Mouse (Mus musculus) T-helper 17 cell (primary cell): ENCODE data around the gene Sez6.

ENCODE experiments used
- in situ Hi-C, 2 experiments: fragments of 300-600 bp; cut with MboI, MseI; formaldehyde crosslinking; loops; 1 replicate in 1 of 2; 2 replicates in 1 of 2; pipeline ENCODE4 v1.15.1; 2025; ENCODE audit warnings: high pct_unique_total_duplicates in 2 of 2

Sez6 gene

GRCm38 (mm10) chr11:77937649-77938410 is 7.2 kb downstream of the Sez6 start:
- in situ Hi-C loops: no loop called here

- in situ Hi-C loops: no loop called here
These were observed 11.6 kb downstream of the Sez6 start for GRCm38 (mm10) chr11:77942230-77942629.

- in situ Hi-C loops: no loop called here
These were observed 17.3 kb downstream of the Sez6 start for GRCm38 (mm10) chr11:77947860-77948259.

- in situ Hi-C loops: loop anchor here in 1 of 2 experiments (5.0 kb wide), 1 partner anchor 208 kb away; no protein-coding TSS in a partner anchor
These were observed 19.6 kb downstream of the Sez6 start for GRCm38 (mm10) chr11:77950125-77950685.

GRCm38 (mm10) chr11:77950797-77951228 is 20.2 kb downstream of the Sez6 start:
- in situ Hi-C loops: loop anchor here in 1 of 2 experiments (5.0 kb wide), 1 partner anchor 209 kb away; no protein-coding TSS in a partner anchor

GRCm38 (mm10) chr11:77953671-77954070 is 23.1 kb downstream of the Sez6 start:
- in situ Hi-C loops: loop anchor here in 1 of 2 experiments (5.0 kb wide), 1 partner anchor 211 kb away; no protein-coding TSS in a partner anchor

GRCm38 (mm10) chr11:77956428-77956827 is 25.8 kb downstream of the Sez6 start:
- in situ Hi-C loops: loop anchor here (5.0 kb wide), 2 partner anchors 129 to 299 kb away; no protein-coding TSS in a partner anchor

- in situ Hi-C loops: loop anchor here (5.0 kb wide), 2 partner anchors 131 to 301 kb away; no protein-coding TSS in a partner anchor
These were observed 27.7 kb downstream of the Sez6 start for GRCm38 (mm10) chr11:77958268-77958667.

- in situ Hi-C loops: loop anchor here (5.0 kb wide), 2 partner anchors 132 to 302 kb away; no protein-coding TSS in a partner anchor
These were observed 28.3 kb downstream of the Sez6 start for GRCm38 (mm10) chr11:77958932-77959331.

GRCm38 (mm10) chr11:77960199-77960598 is 29.6 kb downstream of the Sez6 start:
- in situ Hi-C loops: no loop called here

- in situ Hi-C loops: no loop called here
These were observed 30.3 kb downstream of the Sez6 start for GRCm38 (mm10) chr11:77960898-77961297.

- in situ Hi-C loops: no loop called here
These were observed 32.3 kb downstream of the Sez6 start for GRCm38 (mm10) chr11:77962946-77963345.

GRCm38 (mm10) chr11:77964415-77965095 is 34.0 kb downstream of the Sez6 start:
- in situ Hi-C loops: no loop called here

GRCm38 (mm10) chr11:77965101-77966036 is 34.8 kb downstream of the Sez6 start:
- in situ Hi-C loops: no loop called here

GRCm38 (mm10) chr11:77966037-77966391 is 35.4 kb downstream of the Sez6 start:
- in situ Hi-C loops: no loop called here

GRCm38 (mm10) chr11:77967114-77967513 is 36.5 kb downstream of the Sez6 start:
- in situ Hi-C loops: no loop called here

GRCm38 (mm10) chr11:77968786-77969185 is 38.2 kb downstream of the Sez6 start:
- in situ Hi-C loops: no loop called here

- in situ Hi-C loops: no loop called here
These were observed 40.1 kb downstream of the Sez6 start for GRCm38 (mm10) chr11:77970718-77971117.

GRCm38 (mm10) chr11:77973520-77973919 is 42.9 kb downstream of the Sez6 start:
- in situ Hi-C loops: no loop called here

- in situ Hi-C loops: no loop called here
These were observed 43.7 kb downstream of the Sez6 start for GRCm38 (mm10) chr11:77974325-77974724.

- in situ Hi-C loops: no loop called here
These were observed 45.3 kb downstream of the Sez6 start for GRCm38 (mm10) chr11:77975873-77976272.
